Mouse (Mus musculus): ENCODE results near the gene Exd2. TPM values are rescaled to one million over a fixed set of nuclear protein-coding genes. Genes with fewer than 3 reads are reported as not detected.
A peak's percentile ranks its signal among the peaks of the same experiment; 100 is the strongest.

The Exd2 gene
- polyA plus RNA-seq, 1 experiment = 24.2 TPM

DNA sequence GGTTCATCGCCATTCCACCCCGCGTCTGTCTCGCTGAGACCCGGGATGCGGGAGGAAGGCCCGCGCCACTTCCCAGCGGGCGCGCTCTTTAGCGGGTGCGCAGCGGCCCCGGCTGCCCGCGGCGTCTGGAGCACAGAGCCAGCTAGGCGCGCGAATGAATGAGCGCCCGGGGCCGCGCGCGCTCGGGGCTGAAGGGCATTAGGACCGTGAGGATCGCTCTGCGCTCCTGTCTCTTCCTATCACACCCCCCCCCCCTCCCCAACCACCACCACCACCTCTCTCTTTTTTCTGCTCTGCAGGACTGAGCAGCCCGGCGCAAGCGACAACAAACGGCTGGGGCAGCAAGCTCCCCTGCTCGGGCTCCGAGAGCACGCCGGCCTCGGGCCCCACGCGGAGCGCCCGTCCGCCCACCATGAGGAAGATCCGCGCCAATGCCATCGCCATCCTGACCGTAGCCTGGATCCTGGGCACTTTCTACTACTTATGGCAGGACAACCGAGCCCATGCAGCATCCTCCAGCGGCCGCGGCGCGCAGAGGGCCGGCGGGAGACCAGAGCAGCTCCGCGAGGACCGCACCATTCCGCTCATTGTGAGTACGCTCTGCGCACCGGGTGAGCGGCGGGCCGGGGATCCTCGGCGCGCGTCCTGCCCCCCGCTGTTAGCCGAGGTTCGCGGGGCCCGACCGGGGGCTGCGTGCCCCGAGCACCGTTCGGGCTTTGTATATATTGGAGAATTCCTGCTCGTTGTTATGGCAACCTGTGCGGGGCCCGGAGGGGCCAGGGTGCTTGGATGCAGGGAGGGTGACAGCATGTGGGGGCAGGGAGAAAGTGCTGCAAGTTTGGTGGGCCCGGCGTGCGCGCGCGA, 56.1 kb downstream of the Exd2 start:
- TF ChIP-seq CTCF (IDR thresholded peaks at IDR 0.05; ENCODE audit: control insufficient read depth, insufficient read depth, insufficient replicate concordance, low read depth, low read length) = no peak
- no peak for TF ChIP-seq POLR2A (IDR thresholded peaks at IDR 0.05; ENCODE audit: control insufficient read depth, low read depth, low read length)
- Histone ChIP-seq H3K36me3 (ENCODE audit: control insufficient read depth, insufficient read depth, low read length) (no peaks in the 10 kb centered on the region), H3K27me3 (ENCODE audit: control insufficient read depth, insufficient read depth, low read length) (no peaks in the 10 kb centered on the region), H3K27ac (ENCODE audit: control insufficient read depth, insufficient read depth, low read depth, low read length) (no peak overlapping the region), H3K4me3 (ENCODE audit: control insufficient read depth, low read depth, low read length) (peak overlapping the region; percentile 61), H3K4me1 (ENCODE audit: control insufficient read depth, insufficient read depth, low read length) (peaks cover 27% of the 10 kb centered on the region)

GRCm38 (mm10) chr12:80519621-80520332, 56.9 kb downstream of the Exd2 start:
- Histone ChIP-seq H3K4me3 (ENCODE audit: control insufficient read depth, low read depth, low read length) (peak overlapping the region; percentile 61), H3K27ac (ENCODE audit: control insufficient read depth, insufficient read depth, low read depth, low read length) (no peak overlapping the region), H3K36me3 (ENCODE audit: control insufficient read depth, insufficient read depth, low read length) (no peaks in the 10 kb centered on the region), H3K27me3 (ENCODE audit: control insufficient read depth, insufficient read depth, low read length) (no peaks in the 10 kb centered on the region), H3K4me1 (ENCODE audit: control insufficient read depth, insufficient read depth, low read length) (peaks cover 33% of the 10 kb centered on the region)
- TF ChIP-seq POLR2A (IDR thresholded peaks at IDR 0.05; ENCODE audit: control insufficient read depth, low read depth, low read length) = no peak
- TF ChIP-seq CTCF (IDR thresholded peaks at IDR 0.05; ENCODE audit: control insufficient read depth, insufficient read depth, insufficient replicate concordance, low read depth, low read length) = 0 out of 2 replicates have a peak, but pooled peaks have one; percentile 13

- H3K36me3 ChIP-seq (ENCODE audit: control insufficient read depth, insufficient read depth, low read length) = no peaks in the 10 kb centered on the region
- no peak for TF ChIP-seq POLR2A (IDR thresholded peaks at IDR 0.05; ENCODE audit: control insufficient read depth, low read depth, low read length)
- no peak for TF ChIP-seq CTCF (IDR thresholded peaks at IDR 0.05; ENCODE audit: control insufficient read depth, insufficient read depth, insufficient replicate concordance, low read depth, low read length)
- H3K27me3 ChIP-seq (ENCODE audit: control insufficient read depth, insufficient read depth, low read length) = no peaks in the 10 kb centered on the region
- H3K4me1 ChIP-seq (ENCODE audit: control insufficient read depth, insufficient read depth, low read length) = peaks cover 33% of the 10 kb centered on the region
- no peak overlapping the region for H3K4me3 ChIP-seq (ENCODE audit: control insufficient read depth, low read depth, low read length)
- no peak overlapping the region for H3K27ac ChIP-seq (ENCODE audit: control insufficient read depth, insufficient read depth, low read depth, low read length)
These were observed 59.1 kb downstream of the Exd2 start for GRCm38 (mm10) chr12:80522006-80522405.

- H3K36me3 ChIP-seq (ENCODE audit: control insufficient read depth, insufficient read depth, low read length) = no peaks in the 10 kb centered on the region
These were observed 61.5 kb downstream of the Exd2 start for GRCm38 (mm10) chr12:80524276-80524921.

GRCm38 (mm10) chr12:80525513-80525912, 62.6 kb downstream of the Exd2 start:
- no peak for TF ChIP-seq CTCF (IDR thresholded peaks at IDR 0.05; ENCODE audit: control insufficient read depth, insufficient read depth, insufficient replicate concordance, low read depth, low read length)
- no peak for TF ChIP-seq POLR2A (IDR thresholded peaks at IDR 0.05; ENCODE audit: control insufficient read depth, low read depth, low read length)
- peaks cover 11% of the 10 kb centered on the region for H3K4me1 ChIP-seq (ENCODE audit: control insufficient read depth, insufficient read depth, low read length)
- no peak overlapping the region for H3K27ac ChIP-seq (ENCODE audit: control insufficient read depth, insufficient read depth, low read depth, low read length)
- H3K4me3 ChIP-seq (ENCODE audit: control insufficient read depth, low read depth, low read length) = no peak overlapping the region
- H3K27me3 ChIP-seq (ENCODE audit: control insufficient read depth, insufficient read depth, low read length) = no peaks in the 10 kb centered on the region
- no peaks in the 10 kb centered on the region for H3K36me3 ChIP-seq (ENCODE audit: control insufficient read depth, insufficient read depth, low read length)

More at GRCm38 (mm10) chr12:80524276-80524921, 61.5 kb downstream of the Exd2 start:
- Histone ChIP-seq H3K4me1 (ENCODE audit: control insufficient read depth, insufficient read depth, low read length) (peaks cover 21% of the 10 kb centered on the region), H3K4me3 (ENCODE audit: control insufficient read depth, low read depth, low read length) (peak overlapping the region; percentile 47), H3K27ac (ENCODE audit: control insufficient read depth, insufficient read depth, low read depth, low read length) (peak overlapping the region; percentile 80), H3K27me3 (ENCODE audit: control insufficient read depth, insufficient read depth, low read length) (no peaks in the 10 kb centered on the region)
- TF ChIP-seq CTCF (IDR thresholded peaks at IDR 0.05; ENCODE audit: control insufficient read depth, insufficient read depth, insufficient replicate concordance, low read depth, low read length) = peak; percentile 30; the same call in 1 of the 2 replicates
- no peak for TF ChIP-seq POLR2A (IDR thresholded peaks at IDR 0.05; ENCODE audit: control insufficient read depth, low read depth, low read length)

- H3K27ac ChIP-seq (ENCODE audit: control insufficient read depth, insufficient read depth, low read depth, low read length) = no peak overlapping the region
- H3K4me1 ChIP-seq (ENCODE audit: control insufficient read depth, insufficient read depth, low read length) = peaks cover 11% of the 10 kb centered on the region
- no peak for TF ChIP-seq CTCF (IDR thresholded peaks at IDR 0.05; ENCODE audit: control insufficient read depth, insufficient read depth, insufficient replicate concordance, low read depth, low read length)
- H3K27me3 ChIP-seq (ENCODE audit: control insufficient read depth, insufficient read depth, low read length) = no peaks in the 10 kb centered on the region
- H3K4me3 ChIP-seq (ENCODE audit: control insufficient read depth, low read depth, low read length) = no peak overlapping the region
- no peaks in the 10 kb centered on the region for H3K36me3 ChIP-seq (ENCODE audit: control insufficient read depth, insufficient read depth, low read length)
These were observed 63.6 kb downstream of the Exd2 start for GRCm38 (mm10) chr12:80526511-80526910.

Data from testis, adult 2 months (tissue).